Mouse (Mus musculus) heart, postnatal 25 days (tissue): ENCODE data around the gene Pou6f1. TPM values are rescaled to one million over a fixed set of nuclear protein-coding genes. Genes with fewer than 3 reads are reported as not detected.

Experiments
- DNase-seq: peaks from one replicate; pipeline ENCODE4 v3.0.0; 2022; ENCODE audit warnings: low spot score
- intact Hi-C: fragments of 180-260 bp; cut with DNase I; formaldehyde crosslinking; loops from one replicate; pipeline ENCODE4 v1.15.1; 2025
- total RNA-seq, 2 experiments: library from RNA; stranded (reverse); gene quantifications; 2 replicates each; pipeline ENCODE4 v1.2.3; 2021

The Pou6f1 gene
- total RNA-seq, result 10 to 100 TPM; 10.5 to 10.9 TPM

DNA sequence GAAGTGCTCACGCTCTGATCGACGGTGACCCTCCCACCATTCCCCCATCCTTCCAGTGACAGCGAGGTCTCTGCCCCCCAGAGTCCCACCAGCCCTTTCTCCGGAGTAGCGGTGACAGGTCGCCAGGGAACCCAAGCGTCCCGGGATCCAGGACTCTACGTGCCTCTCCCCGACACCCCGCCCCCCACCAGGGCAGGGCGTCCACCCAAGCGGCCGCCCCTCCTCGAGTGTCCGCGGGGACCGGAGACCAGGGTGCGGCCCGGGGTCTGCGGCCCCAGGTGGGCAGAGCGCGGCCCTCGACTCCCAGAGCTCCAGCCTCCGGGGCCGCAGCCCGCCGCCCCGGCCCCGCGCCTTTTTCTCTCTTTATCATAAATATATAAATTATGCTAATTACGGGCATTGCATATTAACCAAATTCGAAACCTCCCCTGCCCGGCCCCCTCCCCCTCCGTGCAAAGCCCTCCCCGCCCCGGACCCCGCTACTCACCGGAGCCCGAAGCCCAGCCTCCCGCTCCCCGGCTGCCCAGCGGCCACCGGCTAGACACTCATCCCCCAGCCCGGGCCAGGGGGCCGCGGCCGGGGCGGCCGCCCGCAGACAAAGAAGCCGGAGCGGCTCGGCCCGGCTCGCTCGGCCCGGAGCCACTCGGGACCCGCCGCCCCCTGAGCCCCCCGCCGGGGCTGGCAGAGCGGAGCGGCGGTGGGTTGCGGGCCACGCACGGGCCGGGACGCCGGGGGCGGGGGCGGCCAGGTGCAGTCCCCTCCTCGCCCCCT is at the start of gene Pou6f1:
TSS of gene Pou6f1 (minus strand) at position 709 of the 771 bp plus-strand sequence.
- DNase-seq, result peak; percentile 39
- intact Hi-C loops, result loop anchor here (2.0 kb wide), 1 partner anchor 13 kb away; no protein-coding TSS in a partner anchor

DNA sequence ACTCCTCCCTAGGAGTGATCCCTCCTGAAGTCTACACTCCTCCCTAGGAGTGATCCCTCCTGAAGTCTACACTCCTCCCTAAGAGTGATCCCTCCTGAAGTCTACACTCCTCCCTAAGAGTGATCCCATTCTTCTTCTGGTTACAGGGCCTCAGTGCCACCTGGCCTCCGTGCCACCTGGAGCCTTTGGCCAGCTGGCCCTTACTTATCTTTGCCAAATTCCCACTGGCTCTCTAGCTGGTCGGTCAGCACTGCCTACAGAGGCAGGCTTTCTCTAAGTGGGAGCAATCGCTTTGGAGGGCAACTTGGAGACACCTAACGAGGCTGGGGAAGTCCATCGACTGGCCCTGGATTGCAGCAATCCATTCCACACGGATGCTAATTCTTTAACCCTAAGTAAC is 46.4 kb upstream of the Pou6f1 start:
- no peak for DNase-seq
- intact Hi-C loops, result no loop called here

DNA sequence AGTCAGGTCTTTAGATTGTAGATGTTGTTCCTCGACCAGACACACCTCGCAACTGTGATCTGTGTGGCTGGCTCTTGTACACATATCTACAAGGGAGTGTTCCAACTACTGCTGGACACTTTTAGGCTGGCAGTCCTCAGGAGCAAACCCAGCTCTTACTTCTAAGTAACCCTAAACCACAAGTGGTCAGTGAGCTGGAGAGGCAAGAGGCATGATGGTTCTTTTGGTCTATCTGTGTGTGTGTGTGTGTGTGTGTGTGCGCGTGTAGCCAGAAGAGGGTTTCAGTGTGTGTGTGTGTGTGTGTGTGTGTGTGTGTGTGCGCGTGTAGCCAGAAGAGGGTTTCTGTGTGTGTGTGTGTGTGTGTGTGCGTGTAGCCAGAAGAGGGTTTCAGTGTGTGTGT is 42.7 kb upstream of the Pou6f1 start:
- DNase-seq, result no peak
- intact Hi-C loops, result no loop called here

DNA sequence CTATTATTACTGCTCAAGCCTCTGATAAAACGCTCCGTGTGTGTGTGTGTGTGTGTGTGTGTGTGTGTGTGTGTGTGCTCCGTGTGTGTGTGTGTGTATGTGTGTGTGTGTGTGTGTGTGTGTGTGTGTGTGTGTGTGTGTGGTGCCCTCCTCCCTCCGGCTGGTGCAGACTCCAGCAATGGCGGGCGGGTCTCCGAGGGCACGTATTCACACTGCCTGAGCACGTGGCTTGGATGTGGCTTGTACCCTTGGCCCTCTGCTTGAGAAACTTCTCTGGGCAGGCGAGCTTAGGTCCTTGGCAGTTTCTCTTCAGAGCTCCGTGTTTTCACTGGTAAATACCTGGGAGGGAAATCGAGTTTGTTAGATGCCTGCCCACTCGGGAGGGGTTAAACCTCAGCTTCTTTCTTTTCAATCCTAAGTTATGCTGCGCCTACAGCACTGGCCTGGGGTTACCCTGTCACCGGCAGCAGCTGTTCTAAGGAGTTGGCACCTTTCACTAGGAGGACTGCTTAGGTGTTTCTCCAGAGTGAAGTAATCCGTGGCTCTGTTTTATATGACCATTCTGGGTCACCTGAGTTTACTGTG is 41.5 kb upstream of the Pou6f1 start:
- DNase-seq, result no peak
- intact Hi-C loops, result no loop called here

DNA sequence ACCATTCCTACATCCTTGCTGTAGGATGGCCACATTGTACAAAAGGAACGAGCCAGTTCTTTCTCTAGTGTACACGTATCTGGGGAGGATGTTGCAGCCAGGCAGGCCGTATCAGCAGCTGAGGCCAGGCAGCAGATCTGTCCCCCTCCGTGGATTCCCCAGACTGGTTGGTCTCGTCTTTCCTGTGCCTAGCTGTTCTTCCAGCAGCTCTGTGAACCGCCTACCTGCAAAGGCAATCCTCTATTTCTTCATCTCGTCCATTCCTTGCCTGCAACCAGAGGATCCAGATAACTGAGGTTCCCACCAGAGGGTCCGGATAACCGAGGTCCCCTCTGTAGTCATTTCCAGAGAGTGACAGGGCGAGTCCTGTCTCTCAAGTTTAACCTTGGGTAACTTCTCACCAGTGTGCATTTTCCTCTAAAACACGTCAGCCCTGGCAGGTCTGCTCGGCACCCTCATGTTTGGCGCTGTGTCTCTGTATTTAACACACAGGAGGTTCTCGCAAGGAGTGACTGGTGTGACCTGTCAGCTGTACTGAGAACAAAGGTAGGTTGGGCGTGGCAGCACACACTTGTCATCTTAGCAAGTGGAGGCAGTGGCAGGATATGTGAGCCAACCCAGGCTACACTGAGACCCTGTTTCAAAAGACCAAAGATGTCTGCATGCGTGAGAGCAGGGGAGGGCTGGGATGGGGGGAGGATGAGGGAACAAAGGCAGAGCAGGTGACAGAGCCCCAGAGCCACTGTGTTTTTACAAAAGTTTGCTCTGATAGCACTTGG is 40.4 kb upstream of the Pou6f1 start:
- DNase-seq, result no peak
- intact Hi-C loops, result loop anchor here (5.0 kb wide), 1 partner anchor 42 kb away; no protein-coding TSS in a partner anchor

DNA sequence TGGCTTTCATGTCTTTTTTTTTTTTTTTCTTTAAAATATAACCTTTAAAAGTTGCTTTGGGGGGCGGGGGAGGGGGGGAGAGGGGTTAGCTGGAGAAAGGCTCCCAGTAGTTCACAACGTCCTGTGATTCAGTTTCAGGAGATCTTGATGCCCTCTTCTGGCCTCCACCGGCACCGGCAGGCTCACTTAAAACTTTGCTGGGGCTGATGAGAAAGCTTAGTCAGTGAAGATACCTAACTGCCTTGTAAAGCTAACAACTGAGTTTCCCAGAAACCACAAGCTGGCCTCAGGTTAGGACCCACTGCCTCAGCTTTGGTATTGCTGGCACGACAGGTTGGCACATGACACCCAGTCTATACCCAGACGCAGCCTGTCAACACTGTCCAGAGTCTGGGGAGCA is 37.9 kb upstream of the Pou6f1 start:
- no peak for DNase-seq
- intact Hi-C loops, result loop anchor here (5.0 kb wide), 1 partner anchor 45 kb away; no protein-coding TSS in a partner anchor

DNA sequence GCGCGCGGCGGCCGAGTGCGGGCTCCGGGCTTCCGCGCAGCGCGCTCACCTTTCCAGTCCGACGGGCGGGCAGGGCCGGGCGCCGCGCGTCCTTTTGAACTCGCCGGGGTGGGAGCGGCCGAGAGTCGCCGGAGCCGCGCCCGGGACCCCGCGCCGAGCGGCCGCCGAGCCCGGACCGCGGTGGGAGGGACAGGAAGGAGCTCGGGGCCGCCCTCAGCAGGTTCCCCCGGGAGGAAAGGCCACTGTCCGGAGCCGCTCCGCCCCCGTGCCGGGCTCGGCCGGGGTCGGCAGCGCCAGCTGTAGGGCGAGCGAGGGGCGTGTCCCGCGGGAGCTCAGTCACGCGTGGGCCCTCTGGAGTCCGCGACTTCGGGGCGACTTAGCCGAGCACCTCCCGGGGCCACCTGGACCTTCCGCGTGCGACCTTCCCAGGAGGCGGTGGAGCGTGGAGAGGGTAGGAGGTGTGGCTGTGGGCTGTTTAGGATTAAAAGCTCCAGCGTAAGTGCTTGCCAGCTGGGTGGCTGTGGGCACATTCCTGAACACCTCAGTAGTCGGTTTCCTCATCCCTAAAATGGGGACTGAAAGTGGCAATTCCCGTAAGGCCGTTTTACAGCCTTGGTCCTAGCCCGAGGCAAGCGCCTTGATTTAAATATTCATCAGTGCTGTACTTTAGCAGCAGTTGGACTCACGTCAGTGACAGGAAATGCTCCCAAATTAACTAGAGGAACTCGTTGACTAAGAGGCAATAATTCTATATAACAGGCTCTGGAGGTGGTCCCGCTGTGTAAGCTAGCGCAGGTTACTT is 37.1 kb upstream of the Pou6f1 start, which contains the start of gene Smagp:
TSS of gene Smagp (minus strand) at position 241 of the 802 bp plus-strand sequence.
- intact Hi-C loops, result loop anchor here (5.0 kb wide), 1 partner anchor 45 kb away; no protein-coding TSS in a partner anchor
- peak; percentile 59 for DNase-seq

DNA sequence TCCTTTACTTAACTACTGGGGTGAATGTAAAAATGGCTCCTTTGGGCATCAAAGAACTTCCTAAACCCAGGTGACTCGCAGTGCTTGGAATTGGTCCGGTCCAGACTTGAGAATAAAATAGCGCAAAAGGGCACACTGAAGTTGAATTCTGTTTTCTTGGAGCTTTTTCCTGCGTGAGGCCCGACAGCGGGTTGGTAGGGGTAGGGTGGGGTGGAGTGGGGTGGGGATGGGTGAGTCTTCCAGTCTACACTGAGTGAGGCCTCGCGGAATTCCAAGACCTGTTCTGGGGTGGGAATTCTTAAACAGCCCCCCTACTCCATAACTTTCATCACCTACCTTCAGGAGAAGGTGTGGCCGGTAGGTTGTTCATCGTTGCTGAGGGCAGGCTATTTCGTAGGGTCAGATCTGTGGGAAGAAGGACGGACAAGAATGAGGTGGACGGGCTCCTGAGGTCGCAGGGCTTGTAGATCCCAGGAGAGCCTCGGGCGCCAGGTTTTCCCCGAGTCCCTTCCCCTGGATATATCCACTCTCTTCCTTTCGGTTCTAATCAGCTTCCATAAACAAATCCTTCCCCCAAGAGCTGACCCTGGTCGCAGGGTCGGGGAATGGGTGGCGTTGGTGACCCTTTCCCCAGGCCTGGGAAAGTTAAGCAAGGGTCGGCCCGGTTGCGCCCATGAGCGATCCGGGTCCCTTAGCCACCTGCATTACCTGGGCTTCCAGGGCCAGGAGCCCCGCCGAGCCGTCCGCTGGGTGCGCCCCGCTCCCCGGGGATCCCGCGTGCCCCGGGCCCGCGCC is 36.3 kb upstream of the Pou6f1 start:
- DNase-seq, result no peak
- intact Hi-C loops, result loop anchor here (5.0 kb wide), 1 partner anchor 46 kb away; no protein-coding TSS in a partner anchor

DNA sequence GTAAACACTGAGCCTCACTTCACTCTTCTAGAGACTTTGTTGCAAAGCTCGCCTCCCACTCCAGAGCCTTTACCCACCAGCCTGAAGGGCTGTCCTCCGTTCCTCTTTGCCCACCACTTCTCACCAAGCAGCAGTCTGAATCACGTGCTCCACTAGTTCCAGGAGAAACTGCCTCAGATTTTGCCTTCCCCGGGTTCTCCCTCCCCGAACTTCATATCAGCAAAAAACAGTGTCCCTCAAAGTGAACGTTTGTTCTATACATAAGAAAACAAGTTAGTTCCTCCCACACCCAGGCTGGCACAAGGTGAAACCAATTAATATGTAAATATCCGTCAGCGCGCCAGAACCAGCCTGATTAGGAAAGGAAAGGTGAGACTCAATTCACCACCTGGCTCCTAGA is 35.5 kb upstream of the Pou6f1 start:
- intact Hi-C loops, result loop anchor here (5.0 kb wide), 1 partner anchor 47 kb away; no protein-coding TSS in a partner anchor
- no peak for DNase-seq

DNA sequence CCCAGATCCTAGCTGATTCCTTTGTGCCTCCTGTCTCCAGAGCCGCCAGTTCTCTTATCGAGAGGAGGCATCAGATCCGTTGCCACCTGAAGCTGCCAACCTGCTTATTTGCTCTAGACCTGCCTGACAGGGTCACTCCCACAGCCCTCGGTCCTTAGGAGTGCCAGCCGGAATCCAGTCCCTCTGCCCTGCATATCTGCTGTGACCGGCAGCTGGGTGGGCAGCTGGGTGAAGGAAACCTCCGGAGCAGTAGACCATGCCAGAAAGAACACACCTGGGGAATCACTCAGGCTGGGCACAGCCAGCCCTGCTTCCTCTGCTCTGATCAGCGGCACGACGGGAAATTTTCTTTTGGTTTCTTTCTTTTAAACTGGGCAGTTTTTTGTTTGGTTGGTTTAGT is 33.6 kb upstream of the Pou6f1 start:
- DNase-seq, result no peak
- intact Hi-C loops, result no loop called here

DNA sequence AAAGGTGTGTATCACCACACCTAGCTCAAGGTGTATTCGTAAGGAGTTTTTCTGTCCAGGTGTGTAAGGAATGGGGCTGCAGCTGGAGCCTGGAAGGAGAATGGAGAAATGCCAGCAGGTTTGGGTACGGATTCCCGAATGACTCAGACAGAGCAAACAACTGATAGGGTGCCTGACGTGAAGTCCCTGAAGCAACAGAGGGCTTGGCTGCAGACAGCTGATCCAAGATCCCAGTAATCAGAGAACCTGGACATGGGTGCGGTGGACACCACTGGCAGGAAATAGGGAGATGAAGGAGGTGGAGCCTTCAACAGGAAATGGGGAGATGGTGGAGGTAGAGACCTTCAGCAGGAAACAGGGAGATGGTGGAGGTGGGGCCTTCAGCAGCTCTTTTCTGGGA is 32.5 kb upstream of the Pou6f1 start:
- DNase-seq, result no peak

DNA sequence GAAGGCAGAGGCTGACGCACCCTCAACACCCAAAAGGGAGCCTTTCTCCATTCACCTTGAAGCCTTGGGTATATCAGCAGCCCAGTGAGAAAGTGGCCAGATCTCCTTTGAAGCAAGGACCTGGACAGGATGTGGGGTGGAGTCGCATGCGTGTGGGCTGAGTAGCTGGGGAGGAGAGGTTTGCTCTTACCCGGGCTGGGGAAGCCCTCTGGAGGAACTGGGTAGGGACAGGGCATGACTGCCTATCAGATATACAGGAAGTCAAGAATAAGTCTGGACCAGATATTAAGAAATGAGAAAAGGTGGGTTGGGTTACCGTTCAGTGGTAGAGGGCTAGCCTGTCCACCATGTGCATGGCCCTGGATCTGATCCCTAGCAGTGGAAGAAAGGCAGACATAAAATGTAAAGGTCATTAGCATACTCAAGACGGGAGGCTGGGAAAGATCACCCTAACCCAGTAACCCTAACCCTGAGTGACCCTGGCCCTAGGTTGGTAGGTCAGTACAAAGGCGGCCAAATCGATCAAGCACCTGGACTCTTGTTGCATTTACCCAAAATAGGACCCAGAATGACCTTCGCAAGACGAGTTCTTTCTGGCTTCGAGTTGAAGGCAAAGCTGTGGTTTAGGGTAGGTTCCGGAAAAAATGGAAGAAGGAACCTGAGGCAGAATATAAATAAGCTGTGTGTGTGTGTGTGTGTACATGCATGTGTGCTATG is 31.8 kb upstream of the Pou6f1 start:
- DNase-seq, result no peak
- intact Hi-C loops, result loop anchor here (2.0 kb wide), 1 partner anchor 15 kb away; no protein-coding TSS in a partner anchor

More for the DNA sequence above, 32.5 kb upstream of the Pou6f1 start:
- intact Hi-C loops, result no loop called here

DNA sequence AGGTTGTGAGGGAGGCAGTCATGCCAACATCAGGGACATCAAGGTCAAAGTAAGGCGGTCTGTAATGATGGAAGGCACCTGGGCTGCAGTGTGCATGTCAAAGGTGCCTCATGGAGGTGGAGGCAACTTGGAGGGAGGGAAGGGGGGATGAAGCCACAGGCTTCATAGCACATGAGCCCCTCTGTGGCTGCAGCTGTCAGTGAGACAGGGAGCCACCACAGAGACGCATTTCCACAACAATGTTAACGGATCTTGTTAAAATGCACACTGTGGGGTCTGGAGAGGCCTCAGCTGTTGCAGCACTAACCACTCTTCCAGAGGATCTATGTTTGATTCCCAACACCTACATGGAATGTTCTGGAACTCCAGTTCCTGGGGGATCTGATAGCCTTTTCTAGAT is 30.3 kb upstream of the Pou6f1 start:
- no peak for DNase-seq
- intact Hi-C loops, result loop anchor here (2.0 kb wide), 1 partner anchor 13 kb away; no protein-coding TSS in a partner anchor

DNA sequence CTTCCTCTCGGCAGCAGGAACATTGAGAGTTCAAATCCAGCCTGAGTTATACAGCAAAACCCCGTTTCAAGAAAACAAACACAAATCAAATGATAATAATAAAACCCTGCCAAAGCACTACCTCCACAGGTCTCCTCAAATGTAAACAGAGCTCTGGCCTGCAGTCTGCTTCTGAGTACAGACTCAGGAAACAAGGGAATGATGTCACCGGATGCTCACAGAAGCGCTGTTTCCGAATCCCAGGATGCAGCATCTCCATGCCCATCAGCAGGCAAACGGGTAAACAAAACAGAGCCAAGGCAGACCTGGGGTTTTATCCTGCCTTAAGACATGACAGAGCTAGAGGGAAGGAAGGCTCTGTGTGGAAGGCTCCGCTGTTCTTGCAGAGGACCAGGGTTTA is 29.0 kb upstream of the Pou6f1 start:
- DNase-seq, result no peak
- intact Hi-C loops, result no loop called here

DNA sequence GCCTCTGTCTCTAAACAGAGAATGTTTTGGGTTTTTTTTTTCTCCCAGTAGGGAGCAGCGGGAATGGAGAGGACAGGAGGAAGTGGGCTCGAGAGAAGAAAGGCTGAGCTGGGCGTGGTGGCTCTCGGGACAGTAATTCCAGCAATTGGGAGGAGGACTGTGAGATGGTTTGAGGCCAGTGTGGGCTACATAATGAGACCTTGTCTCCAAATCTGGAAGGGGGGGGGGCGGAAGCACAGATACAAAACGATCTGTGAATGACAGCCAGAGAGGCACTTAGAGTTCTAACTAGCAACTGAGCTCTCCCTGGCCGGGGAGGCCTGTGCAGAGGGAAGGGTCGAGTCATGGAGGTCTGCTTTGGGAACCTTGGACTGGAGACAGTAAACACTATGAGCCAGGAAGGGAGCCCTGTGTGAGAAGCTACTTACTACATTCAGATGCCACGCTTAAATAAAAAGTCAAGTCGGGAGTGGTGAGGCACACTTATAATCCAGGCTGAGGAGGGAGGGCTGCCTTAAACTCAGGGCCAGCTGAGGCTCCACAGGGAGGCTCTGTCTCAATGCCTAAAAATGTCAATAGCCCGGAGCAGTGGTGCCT is 28.1 kb upstream of the Pou6f1 start:
- intact Hi-C loops, result no loop called here
- no peak for DNase-seq

DNA sequence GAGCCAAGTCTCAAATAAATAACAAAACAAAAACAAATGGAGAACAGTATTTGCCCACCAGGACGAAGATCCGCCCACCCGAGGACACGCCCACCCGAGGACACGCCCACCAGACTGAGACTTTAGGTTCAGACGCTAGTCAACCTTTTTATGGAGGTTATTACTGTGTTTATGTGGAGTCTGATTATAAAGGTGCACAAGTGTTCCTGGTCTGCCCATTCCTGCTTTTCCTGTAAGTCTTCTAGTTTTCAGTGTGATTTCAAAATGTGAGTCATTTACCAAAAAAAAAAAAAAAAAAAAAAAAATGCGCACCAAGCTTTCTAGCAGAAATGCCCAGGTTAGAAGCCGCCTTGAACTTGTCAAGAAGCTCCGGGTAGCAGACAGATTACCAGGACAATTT is 27.5 kb upstream of the Pou6f1 start:
- no peak for DNase-seq
- intact Hi-C loops, result no loop called here

DNA sequence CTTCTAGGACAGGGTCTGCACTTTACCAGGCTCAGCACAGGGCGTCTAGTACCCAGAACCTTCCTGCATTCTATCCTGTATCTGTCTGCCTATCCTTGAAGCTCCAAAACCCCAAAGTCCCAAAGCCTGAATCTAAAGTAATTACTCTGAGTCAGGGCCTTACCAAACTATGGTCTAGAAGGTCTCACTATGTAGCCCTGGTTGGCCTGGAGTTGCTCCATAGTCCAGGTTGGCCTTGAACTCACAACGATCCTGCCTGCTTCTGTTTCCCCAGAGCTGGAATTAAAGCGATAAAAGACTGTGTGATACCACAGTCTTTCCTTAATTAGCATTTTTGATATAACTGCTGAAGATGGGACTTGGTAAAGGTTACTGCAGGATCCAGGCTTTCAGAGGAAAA is 24.7 kb upstream of the Pou6f1 start:
- DNase-seq, result no peak
- intact Hi-C loops, result no loop called here

DNA sequence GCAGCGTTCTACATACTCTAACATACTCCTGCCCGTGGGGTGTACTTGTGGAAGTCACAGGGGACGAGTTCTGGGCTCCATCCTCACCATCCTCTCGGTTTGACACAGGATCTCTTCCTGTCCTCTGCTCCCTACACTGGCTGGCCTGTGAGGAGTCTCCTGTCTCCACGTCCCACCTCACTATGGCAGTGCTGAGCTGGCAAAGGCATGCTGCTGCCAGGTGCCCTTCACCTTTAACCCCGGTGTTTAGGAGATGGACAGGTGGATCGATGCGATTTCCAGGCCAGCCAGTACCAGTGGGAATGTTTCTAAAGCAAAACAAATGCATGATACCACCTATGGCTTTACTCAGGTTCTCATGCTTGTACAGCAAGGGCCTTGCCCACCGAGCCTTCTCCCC is 24.0 kb upstream of the Pou6f1 start:
- intact Hi-C loops, result no loop called here
- no peak for DNase-seq
